Mouse (Mus musculus) neutrophil, adult 65 days (primary cell): Measurements from ENCODE around the gene Dlat. TPM values are rescaled to one million over a fixed set of nuclear protein-coding genes. Genes with fewer than 3 reads are reported as not detected.

ENCODE experiments used
- total RNA-seq: library from RNA; stranded (reverse); gene quantifications from 2 replicates; pipeline ENCODE4 v1.2.4, GENCODE M21; 2023

Dlat gene
- total RNA-seq = 13.4 and 15.6 TPM in 2 replicates

DNA sequence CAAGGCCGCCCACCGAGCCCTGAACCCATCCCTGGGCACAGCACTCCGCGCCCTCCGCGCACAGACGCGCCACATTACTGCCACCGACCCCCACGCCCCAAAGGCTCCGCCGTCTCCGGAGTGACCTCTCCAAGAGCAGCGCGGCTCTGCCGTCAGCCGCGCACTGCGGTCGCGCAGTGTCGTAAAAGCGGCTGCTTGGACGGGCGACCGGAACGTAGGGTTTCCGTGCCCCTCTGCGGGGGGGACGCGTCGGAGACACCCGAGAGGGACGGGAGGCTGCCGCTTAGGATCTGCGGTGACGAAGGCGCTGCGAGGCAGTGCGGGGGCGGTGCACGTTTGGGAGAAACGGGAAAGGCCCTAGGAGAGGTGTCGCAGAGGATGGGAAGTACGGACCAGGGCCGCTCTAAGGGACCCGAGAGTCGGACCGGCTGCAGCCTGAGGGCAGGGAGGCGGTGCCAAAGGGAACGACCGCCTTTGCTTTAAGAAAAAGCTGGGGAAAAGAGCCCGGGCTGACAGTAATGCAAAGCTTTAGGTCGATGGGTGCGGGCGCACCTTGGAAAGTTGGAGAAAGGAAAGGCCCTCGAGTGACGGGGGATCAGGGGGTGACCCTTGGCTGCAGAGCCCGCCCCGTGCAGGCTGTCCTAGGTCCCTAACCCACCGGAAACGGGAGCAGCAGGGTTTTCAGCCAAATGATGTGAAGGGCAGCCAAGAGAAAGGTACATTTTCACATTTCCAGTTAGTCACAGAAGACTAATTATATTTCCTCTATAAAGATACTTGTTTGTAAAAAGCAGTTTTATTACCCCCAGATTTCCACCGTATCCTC, at the start of gene Dlat:
Gene Dlat (minus strand): TSS at position 389 of the 826 bp plus-strand sequence.

GRCm38 (mm10) chr9:50616766-50617603, 42.6 kb downstream of the Dlat start, which contains the start of the genes Pih1d2 and Nkapd1:
Gene Pih1d2, plus strand, starts transcription at chr9:50617321.
Gene Nkapd1, minus strand, starts transcription at chr9:50617464.

DNA sequence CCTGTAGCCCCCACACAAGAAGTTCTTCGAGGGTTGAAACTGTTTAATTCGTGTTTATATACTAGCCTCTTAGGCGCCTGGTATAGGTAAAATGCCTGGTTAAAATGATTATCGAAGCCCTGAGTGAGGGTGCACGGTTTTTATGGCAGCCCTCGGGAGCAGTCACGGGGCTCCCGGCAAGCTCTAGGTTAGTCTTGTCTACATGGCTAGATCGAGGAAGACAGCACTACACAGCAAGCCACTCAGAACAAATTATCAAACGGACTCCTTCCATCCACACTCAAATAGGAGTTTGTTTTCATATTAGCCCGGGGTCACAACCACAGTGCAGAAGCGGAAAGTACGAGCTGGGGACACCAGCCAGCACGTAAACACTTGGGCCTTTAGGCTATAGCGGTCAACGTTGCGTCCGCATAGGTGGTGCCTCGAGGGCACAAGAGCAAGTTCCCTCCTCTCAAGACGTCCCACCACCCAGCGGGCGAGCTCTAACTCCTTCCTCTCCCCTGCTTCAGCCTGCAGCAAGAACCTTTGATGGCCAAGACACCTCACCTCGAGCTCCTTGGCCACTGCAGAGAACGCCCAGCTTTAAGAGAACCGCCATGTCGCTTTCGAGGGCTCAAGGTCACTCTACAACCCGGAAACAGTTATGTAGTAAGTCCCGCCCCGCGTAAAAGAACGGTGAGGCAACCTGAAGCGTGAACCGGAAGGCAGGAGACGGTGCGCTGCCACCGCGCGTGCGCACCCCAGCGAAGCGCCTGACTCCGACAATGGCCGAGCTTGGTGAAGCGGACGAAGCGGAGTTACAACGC, 56.2 kb downstream of the Dlat start, which contains the start of the genes Sdhd and Timm8b:
Gene Sdhd (minus strand): TSS at position 624 of the 809 bp plus-strand sequence.
Gene Timm8b (plus strand): TSS at position 722 of the 809 bp plus-strand sequence.

Other genes starting within 250 kb of the Dlat start
- not detected in 2 replicates for gene Plet1, start 165.3 kb downstream of the Dlat start, total RNA-seq
- 31.1 and 34.3 TPM in 2 replicates for gene Pts, start 131.1 kb downstream of the Dlat start, total RNA-seq
- gene Il18, start 105.0 kb downstream of the Dlat start, total RNA-seq = 2.9 and 3.1 TPM in 2 replicates
- gene Bco2, start 104.6 kb downstream of the Dlat start, total RNA-seq = 0.48 and 0.57 TPM in 2 replicates
- not detected in 2 replicates for gene Tex12, start 98.5 kb downstream of the Dlat start, total RNA-seq
- gene Sdhd, start 56.0 kb downstream of the Dlat start, total RNA-seq = 84.4 and 90.4 TPM in 2 replicates
- gene Timm8b, start 55.9 kb downstream of the Dlat start, total RNA-seq = 47.6 and 56.5 TPM in 2 replicates
- gene Pih1d2, start 42.5 kb downstream of the Dlat start, total RNA-seq = 0.54 and 1.2 TPM in 2 replicates
- gene Nkapd1, start 42.3 kb downstream of the Dlat start, total RNA-seq = 17.8 and 23.0 TPM in 2 replicates
- gene Dixdc1, start 79.7 kb upstream of the Dlat start, total RNA-seq = not detected in 2 replicates
- not detected in 2 replicates for gene 2310030G06Rik, start 86.8 kb upstream of the Dlat start, total RNA-seq
- gene Cryab, start 91.5 kb upstream of the Dlat start, total RNA-seq = 1.1 and 1.2 TPM in 2 replicates
- gene Hspb2, start 92.6 kb upstream of the Dlat start, total RNA-seq = not detected in 2 replicates
- gene Fdxacb1, start 108.5 kb upstream of the Dlat start, total RNA-seq = 4.5 and 5.5 TPM in 2 replicates
- 8.3 and 10.0 TPM in 2 replicates for gene Alg9, start 115.2 kb upstream of the Dlat start, total RNA-seq
- 6.8 and 7.7 TPM in 2 replicates for gene 1110032A03Rik, start 115.7 kb upstream of the Dlat start, total RNA-seq
- 20.5 and 31.3 TPM in 2 replicates for gene Ppp2r1b, start 185.5 kb upstream of the Dlat start, total RNA-seq